Mouse (Mus musculus) spleen, adult 2 months (tissue): ENCODE results near the gene Ly86. TPM values are rescaled to one million over a fixed set of nuclear protein-coding genes. Genes with fewer than 3 reads are reported as not detected.

Source experiments
- DNase-seq, 2 experiments: peaks; one replicate each; pipeline versions ENCODE4 v3.0.0 to v3.0.0-alpha.2; 2012 to 2021; ENCODE audit warnings: low spot score in 2 of 2, low read depth in 1 of 2
- H3K27ac ChIP-seq: fragments of 200-500 bp; 2 replicates; pipeline ENCODE4 v1.5.1; 2012; ENCODE audit warnings: low read length, inconsistent platforms; ENCODE audit not compliant: insufficient read depth
- H3K27me3 ChIP-seq: fragments of 200-500 bp; 2 replicates; pipeline ENCODE4 v1.6.1; 2012; ENCODE audit warnings: mild to moderate bottlenecking, moderate library complexity, low read length, inconsistent platforms; ENCODE audit not compliant: control insufficient read depth, insufficient read depth
- H3K36me3 ChIP-seq: fragments of 200-500 bp; 2 replicates; pipeline ENCODE4 v1.6.1; 2012; ENCODE audit warnings: mild to moderate bottlenecking, low read length, inconsistent platforms; ENCODE audit not compliant: control insufficient read depth, insufficient read depth
- H3K4me1 ChIP-seq: fragments of 200-500 bp; 2 replicates; pipeline ENCODE4 v1.6.1; 2011; ENCODE audit warnings: inconsistent platforms; ENCODE audit not compliant: control insufficient read depth, insufficient read depth, insufficient read length
- H3K4me3 ChIP-seq: fragments of 200-500 bp; 2 replicates; pipeline ENCODE4 v1.5.1; 2011; ENCODE audit warnings: mild to moderate bottlenecking, inconsistent platforms; ENCODE audit not compliant: insufficient read depth, insufficient read length; ENCODE audit errors: extremely low read depth
- CTCF ChIP-seq: fragments of 200-500 bp; IDR thresholded peaks from 2 replicates; pipeline ENCODE4 v1.5.1; 2011; ENCODE audit warnings: mild to moderate bottlenecking, inconsistent platforms; ENCODE audit not compliant: insufficient read depth, insufficient read length, insufficient replicate concordance; ENCODE audit errors: extremely low read depth
- POLR2A ChIP-seq: fragments of 200-500 bp; IDR thresholded peaks from 2 replicates; pipeline ENCODE4 v1.6.1; 2011; ENCODE audit warnings: low read depth, low read length, inconsistent platforms
- WGBS: fragments of 180-500 bp; shearing (Covaris S2); methylation state at CpG from one replicate; pipeline ENCODE4 v1.1.7; 2018; 5-methylcytosine and 5-hydroxymethylcytosine counted together
- polyA plus RNA-seq: library from polyadenylated mRNA; depleted of rRNA; stranded (reverse); fragments of >200 nt; gene quantifications from 2 replicates; pipeline ENCODE4 v1.2.3, GENCODE M21; 2012

The Ly86 gene
- polyA plus RNA-seq, 1 experiment: 49.3 TPM

GRCm38 (mm10) chr13:37332779-37333543 lies 12.0 kb upstream of the Ly86 start:
- H3K4me1 ChIP-seq: peaks cover 14% of the 10 kb centered on the region; the same call in 1 of the 2 replicates
- H3K4me3 ChIP-seq: no peak overlapping the region
- no peaks in the 10 kb centered on the region for H3K36me3 ChIP-seq
- TF ChIP-seq POLR2A (no peak), CTCF (no peak)
- 51% methylated on average over 4 of the region's 4 CpGs for WGBS
- DNase-seq: no peak
- H3K27me3 ChIP-seq: no peaks in the 10 kb centered on the region
- H3K27ac ChIP-seq: peak overlapping the region; percentile 65; the same call in 1 of the 2 replicates

- 45% methylated on average over 1 of the region's 1 CpGs for WGBS
- no peak overlapping the region for H3K4me3 ChIP-seq
- no peaks in the 10 kb centered on the region for H3K36me3 ChIP-seq
- peaks cover 14% of the 10 kb centered on the region; the same call in 1 of the 2 replicates for H3K4me1 ChIP-seq
- H3K27me3 ChIP-seq: no peaks in the 10 kb centered on the region
- TF ChIP-seq CTCF (no peak), POLR2A (no peak)
- H3K27ac ChIP-seq: peak overlapping the region; percentile 12; the same call in 1 of the 2 replicates
- DNase-seq: no peak
Observed at GRCm38 (mm10) chr13:37333544-37333870, 11.5 kb upstream of the Ly86 start.

GRCm38 (mm10) chr13:37337269-37337668 lies 7.7 kb upstream of the Ly86 start:
- WGBS: 24% methylated on average over 4 of the region's 4 CpGs
- Histone ChIP-seq H3K4me3 (no peak overlapping the region), H3K36me3 (no peaks in the 10 kb centered on the region), H3K27me3 (no peaks in the 10 kb centered on the region), H3K27ac (peak overlapping the region; percentile 24), H3K4me1 (peaks cover 4% of the 10 kb centered on the region; the same call in 1 of the 2 replicates)
- TF ChIP-seq CTCF: no peak
- TF ChIP-seq POLR2A: no peak
- no peak for DNase-seq

GRCm38 (mm10) chr13:37337871-37338270 lies 7.1 kb upstream of the Ly86 start:
- Histone ChIP-seq H3K4me3 (no peak overlapping the region), H3K36me3 (no peaks in the 10 kb centered on the region), H3K27me3 (no peaks in the 10 kb centered on the region), H3K4me1 (peaks cover 4% of the 10 kb centered on the region; the same call in 1 of the 2 replicates), H3K27ac (no peak overlapping the region; the same call in 1 of the 2 replicates)
- WGBS: 57% methylated on average over 7 of the region's 7 CpGs
- no peak for DNase-seq
- no peak for TF ChIP-seq POLR2A
- no peak for TF ChIP-seq CTCF

GRCm38 (mm10) chr13:37342804-37343203 lies 2.2 kb upstream of the Ly86 start:
- TF ChIP-seq CTCF: no peak
- no peak for TF ChIP-seq POLR2A
- 81% methylated on average over 1 of the region's 1 CpGs for WGBS
- no peak overlapping the region for H3K4me3 ChIP-seq

GRCm38 (mm10) chr13:37345823-37346222 lies 815 bp downstream of the Ly86 start:
- no peaks in the 10 kb centered on the region for H3K27me3 ChIP-seq
- peak overlapping the region; percentile 75 for H3K4me3 ChIP-seq
- TF ChIP-seq CTCF (no peak), POLR2A (no peak)
- peaks cover 18% of the 10 kb centered on the region; the same call in 1 of the 2 replicates for H3K4me1 ChIP-seq
- H3K36me3 ChIP-seq: peaks cover 6% of the 10 kb centered on the region; the same call in 1 of the 2 replicates
- H3K27ac ChIP-seq: peak overlapping the region; percentile 93
- DNase-seq: peak; percentile 47 to 51
- WGBS: 43% methylated on average over 10 of the region's 10 CpGs

More at GRCm38 (mm10) chr13:37342804-37343203, 2.2 kb upstream of the Ly86 start:
- Histone ChIP-seq H3K36me3 (no peaks in the 10 kb centered on the region), H3K4me1 (peaks cover 9% of the 10 kb centered on the region; the same call in 1 of the 2 replicates), H3K27me3 (no peaks in the 10 kb centered on the region), H3K27ac (no peak overlapping the region)
- no peak for DNase-seq
